Mouse (Mus musculus) spleen, adult 2 months (tissue): ENCODE results near the gene Brat1. TPM values are rescaled to one million over a fixed set of nuclear protein-coding genes. Genes with fewer than 3 reads are reported as not detected.

Experiments
- DNase-seq, 2 experiments: peaks; one replicate each; pipeline versions ENCODE4 v3.0.0 to v3.0.0-alpha.2; 2012 to 2021; ENCODE audit warnings: low spot score in 2 of 2, low read depth in 1 of 2
- H3K27ac ChIP-seq: fragments of 200-500 bp; 2 replicates; pipeline ENCODE4 v1.5.1; 2012; ENCODE audit warnings: low read length, inconsistent platforms; ENCODE audit not compliant: insufficient read depth
- H3K27me3 ChIP-seq: fragments of 200-500 bp; 2 replicates; pipeline ENCODE4 v1.6.1; 2012; ENCODE audit warnings: mild to moderate bottlenecking, moderate library complexity, low read length, inconsistent platforms; ENCODE audit not compliant: control insufficient read depth, insufficient read depth
- H3K36me3 ChIP-seq: fragments of 200-500 bp; 2 replicates; pipeline ENCODE4 v1.6.1; 2012; ENCODE audit warnings: mild to moderate bottlenecking, low read length, inconsistent platforms; ENCODE audit not compliant: control insufficient read depth, insufficient read depth
- H3K4me1 ChIP-seq: fragments of 200-500 bp; 2 replicates; pipeline ENCODE4 v1.6.1; 2011; ENCODE audit warnings: inconsistent platforms; ENCODE audit not compliant: control insufficient read depth, insufficient read depth, insufficient read length
- H3K4me3 ChIP-seq: fragments of 200-500 bp; 2 replicates; pipeline ENCODE4 v1.5.1; 2011; ENCODE audit warnings: mild to moderate bottlenecking, inconsistent platforms; ENCODE audit not compliant: insufficient read depth, insufficient read length; ENCODE audit errors: extremely low read depth
- CTCF ChIP-seq: fragments of 200-500 bp; IDR thresholded peaks from 2 replicates; pipeline ENCODE4 v1.5.1; 2011; ENCODE audit warnings: mild to moderate bottlenecking, inconsistent platforms; ENCODE audit not compliant: insufficient read depth, insufficient read length, insufficient replicate concordance; ENCODE audit errors: extremely low read depth
- POLR2A ChIP-seq: fragments of 200-500 bp; IDR thresholded peaks from 2 replicates; pipeline ENCODE4 v1.6.1; 2011; ENCODE audit warnings: low read depth, low read length, inconsistent platforms
- WGBS: fragments of 180-500 bp; shearing (Covaris S2); methylation state at CpG from one replicate; pipeline ENCODE4 v1.1.7; 2018; 5-methylcytosine and 5-hydroxymethylcytosine counted together
- polyA plus RNA-seq: library from polyadenylated mRNA; depleted of rRNA; stranded (reverse); fragments of >200 nt; gene quantifications from 2 replicates; pipeline ENCODE4 v1.2.3, GENCODE M21; 2012

Brat1 gene
- polyA plus RNA-seq, 1 experiment: 28.3 TPM

GRCm38 (mm10) chr5:140710315-140710714, 5.5 kb downstream of the Brat1 start:
- no peak for DNase-seq
- H3K27ac ChIP-seq: no peak overlapping the region
- WGBS: 87% methylated on average over 6 of the region's 6 CpGs
- H3K4me1 ChIP-seq: peaks cover 3% of the 10 kb centered on the region; the same call in 1 of the 2 replicates
- no peak overlapping the region for H3K4me3 ChIP-seq
- no peaks in the 10 kb centered on the region for H3K27me3 ChIP-seq
- H3K36me3 ChIP-seq: peaks cover 45% of the 10 kb centered on the region
- no peak for TF ChIP-seq CTCF

GRCm38 (mm10) chr5:140711040-140711439, 6.2 kb downstream of the Brat1 start:
- Histone ChIP-seq H3K36me3 (peaks cover 50% of the 10 kb centered on the region), H3K27ac (no peak overlapping the region), H3K4me3 (no peak overlapping the region), H3K4me1 (no peaks in the 10 kb centered on the region), H3K27me3 (no peaks in the 10 kb centered on the region)
- WGBS: 92% methylated on average over 5 of the region's 5 CpGs
- DNase-seq: no peak
- TF ChIP-seq CTCF: no peak
- TF ChIP-seq POLR2A: no peak

- Histone ChIP-seq H3K27ac (no peak overlapping the region), H3K4me1 (no peaks in the 10 kb centered on the region), H3K4me3 (no peak overlapping the region), H3K27me3 (no peaks in the 10 kb centered on the region), H3K36me3 (peaks cover 31% of the 10 kb centered on the region)
- WGBS: 59% methylated on average over 7 of the region's 7 CpGs
- TF ChIP-seq CTCF (no peak), POLR2A (no peak)
- DNase-seq: no peak
These were observed 16.0 kb downstream of the Brat1 start for GRCm38 (mm10) chr5:140720773-140721172.

GRCm38 (mm10) chr5:140722121-140722520, 17.3 kb downstream of the Brat1 start:
- Histone ChIP-seq H3K36me3 (peaks cover 21% of the 10 kb centered on the region), H3K27me3 (no peaks in the 10 kb centered on the region), H3K4me1 (no peaks in the 10 kb centered on the region), H3K27ac (no peak overlapping the region), H3K4me3 (no peak overlapping the region)
- no peak for DNase-seq
- WGBS: 84% methylated on average over 3 of the region's 3 CpGs
- TF ChIP-seq CTCF: no peak
- TF ChIP-seq POLR2A: no peak

GRCm38 (mm10) chr5:140723822-140724221, 19.0 kb downstream of the Brat1 start, which contains the start of gene Amz1:
TSS of gene Amz1 (plus strand) at chr5:140724127.
- 76% methylated on average over 13 of the region's 13 CpGs for WGBS
- H3K4me3 ChIP-seq: no peak within 1 kb of the TSS
- no peaks in the 10 kb centered on the region for H3K27me3 ChIP-seq
- H3K36me3 ChIP-seq: peaks cover 5% of the 10 kb centered on the region
- TF ChIP-seq CTCF (no peak), POLR2A (no peak)
- no peak for DNase-seq
- H3K4me1 ChIP-seq: no peaks in the 10 kb centered on the region
- H3K27ac ChIP-seq: no peak within 1 kb of the TSS

- Histone ChIP-seq H3K27me3 (no peaks in the 10 kb centered on the region), H3K4me3 (no peak overlapping the region), H3K36me3 (no peaks in the 10 kb centered on the region), H3K4me1 (peaks cover 6% of the 10 kb centered on the region; the same call in 1 of the 2 replicates), H3K27ac (no peak overlapping the region)
- TF ChIP-seq POLR2A (no peak), CTCF (no peak)
- no peak for DNase-seq
- 90% methylated on average over 7 of the region's 7 CpGs for WGBS
These were observed 21.4 kb downstream of the Brat1 start for GRCm38 (mm10) chr5:140726062-140726839.
